Mouse (Mus musculus) brain, embryonic 14.5 days (tissue): ENCODE data around the gene Hist4h4.

Experiments
- CTCF ChIP-seq: fragments of 200-500 bp; IDR thresholded peaks from 2 replicates; pipeline ENCODE4 v1.5.1; 2012; ENCODE audit warnings: inconsistent platforms, mild to moderate bottlenecking, moderate library complexity, borderline replicate concordance; ENCODE audit not compliant: insufficient read depth, insufficient read length; ENCODE audit errors: extremely low read depth
- POLR2A ChIP-seq: fragments of 200-500 bp; IDR thresholded peaks from 2 replicates; pipeline ENCODE4 v1.6.1; 2012; ENCODE audit warnings: mild to moderate bottlenecking, inconsistent platforms, borderline replicate concordance; ENCODE audit not compliant: poor library complexity, insufficient read depth, insufficient read length, severe bottlenecking; ENCODE audit errors: extremely low read depth

GRCm38 (mm10) chr6:136827516-136827880 lies 23.3 kb upstream of the Hist4h4 start, which contains the start of gene BC049715:
- TF ChIP-seq POLR2A, result no peak
- TF ChIP-seq CTCF, result no peak
